Comparison of ENCODE assay signal across 8 mouse cellular contexts in genomic region chr11:20248840-20249239, GRCm38 (mm10). TPM values are rescaled to one million over a fixed set of nuclear protein-coding genes. Genes with fewer than 3 reads are reported as not detected.
DNase-seq lines count a peak whose midpoint lies in the region; ATAC-seq and TF ChIP-seq lines count a peak whose summit lies in the region.

No protein-coding gene starts in this region.

- H3K27ac ChIP-seq in kidney, embryonic 14.5 days (ENCODE audit: low read depth, low read length) = peak overlapping the region; percentile 75
- peak overlapping the region; percentile 92 for H3K27ac ChIP-seq in embryonic facial prominence, embryonic 13.5 days
- H3K27ac ChIP-seq in midbrain, embryonic 13.5 days = peak overlapping the region; percentile 84

- H3K36me3 ChIP-seq in kidney, embryonic 14.5 days (ENCODE audit: control insufficient read depth, insufficient read depth, low read length) = peaks cover 9% of the 10 kb centered on the region
- peaks cover 38% of the 10 kb centered on the region for H3K36me3 ChIP-seq in G1E (replicated peaks)
- peaks cover 11% of the 10 kb centered on the region; the same call in 1 of the 2 replicates for H3K36me3 ChIP-seq in embryonic facial prominence, embryonic 13.5 days
- peaks cover 7% of the 10 kb centered on the region for H3K36me3 ChIP-seq in midbrain, embryonic 13.5 days

- no peak for TF ChIP-seq CTCF in G1E (IDR thresholded peaks at IDR 0.05; ENCODE audit: low read depth, low read length)

- peak; percentile 81 for ATAC-seq in kidney, embryonic 14.5 days (ENCODE audit: low FRiP score, low TSS enrichment)
- no peak for ATAC-seq in G1E (ENCODE audit: extremely low read depth, insufficient number of reproducible peaks, low FRiP score, poor library complexity, severe bottlenecking)
- ATAC-seq in embryonic facial prominence, embryonic 13.5 days (ENCODE audit: insufficient number of reproducible peaks, insufficient read depth, low FRiP score, low TSS enrichment, low read depth) = peak; percentile 59
- ATAC-seq in midbrain, embryonic 13.5 days = peak; percentile 85

- H3K9ac ChIP-seq in kidney, embryonic 14.5 days (ENCODE audit: low read depth, low read length) = peak overlapping the region; percentile 79
- H3K9ac ChIP-seq in embryonic facial prominence, embryonic 13.5 days = peak overlapping the region; percentile 96
- H3K9ac ChIP-seq in midbrain, embryonic 13.5 days (replicated peaks) = peak overlapping the region; percentile 93

- under 1% methylated on average over 27 of the region's 39 CpGs for WGBS in kidney, embryonic 14.5 days
- WGBS in embryonic facial prominence, embryonic 13.5 days = under 1% methylated on average over 37 of the region's 39 CpGs
- 0% methylated on average over 36 of the region's 39 CpGs for WGBS in midbrain, embryonic 13.5 days

- peak overlapping the region; percentile 91 for H3K4me2 ChIP-seq in kidney, embryonic 14.5 days (replicated peaks; ENCODE audit: low read depth, low read length)
- H3K4me2 ChIP-seq in embryonic facial prominence, embryonic 13.5 days = peak overlapping the region; percentile 77
- peak overlapping the region; percentile 91 for H3K4me2 ChIP-seq in midbrain, embryonic 13.5 days (replicated peaks)

- H3K9me3 ChIP-seq in kidney, embryonic 14.5 days (ENCODE audit: control insufficient read depth, low read length) = no peaks in the 10 kb centered on the region
- no peaks in the 10 kb centered on the region; the same call in 1 of the 2 replicates for H3K9me3 ChIP-seq in G1E (replicated peaks)
- H3K9me3 ChIP-seq in embryonic facial prominence, embryonic 13.5 days = no peaks in the 10 kb centered on the region
- H3K9me3 ChIP-seq in midbrain, embryonic 13.5 days = no peaks in the 10 kb centered on the region

- peak overlapping the region; percentile 64 for H3K4me3 ChIP-seq in kidney, embryonic 14.5 days (ENCODE audit: low read length)
- peak overlapping the region; percentile 92 for H3K4me3 ChIP-seq in G1E (ENCODE audit: low read depth, low read length)
- H3K4me3 ChIP-seq in embryonic facial prominence, embryonic 13.5 days = peak overlapping the region; percentile 89
- H3K4me3 ChIP-seq in midbrain, embryonic 13.5 days (replicated peaks) = peak overlapping the region; percentile 80

- no peak for DNase-seq in kidney, adult 18-20 months
- DNase-seq in G1E (ENCODE audit: low spot score) = peak; percentile 48
- peak; percentile 54 to 76 for DNase-seq in kidney, postnatal 25 days
- DNase-seq in cerebellum, adult 18-20 months = no peak
- DNase-seq in natural killer cell, adult 2 months (ENCODE audit: low spot score in 2 of 2) = no peak

- peaks cover 11% of the 10 kb centered on the region for H3K4me1 ChIP-seq in kidney, embryonic 14.5 days (ENCODE audit: control insufficient read depth, insufficient read depth, low read length)
- H3K4me1 ChIP-seq in G1E (ENCODE audit: insufficient read depth, low read depth, low read length) = peaks cover 50% of the 10 kb centered on the region
- H3K4me1 ChIP-seq in embryonic facial prominence, embryonic 13.5 days = peaks cover 46% of the 10 kb centered on the region
- peaks cover 41% of the 10 kb centered on the region for H3K4me1 ChIP-seq in midbrain, embryonic 13.5 days (replicated peaks)

- no peaks in the 10 kb centered on the region for H3K27me3 ChIP-seq in kidney, embryonic 14.5 days (ENCODE audit: control insufficient read depth, insufficient read depth, low read length)
- peaks cover 6% of the 10 kb centered on the region; the same call in 1 of the 2 replicates for H3K27me3 ChIP-seq in G1E (ENCODE audit: insufficient read depth, low read length)
- H3K27me3 ChIP-seq in embryonic facial prominence, embryonic 13.5 days = no peaks in the 10 kb centered on the region
- no peaks in the 10 kb centered on the region for H3K27me3 ChIP-seq in midbrain, embryonic 13.5 days

RNA-seq across cellular contexts. Expression of gene Cep68, which starts 0.4 kb away (rescaled TPM):
- 17.1 and 40.8 TPM in 2 replicates for polyA plus RNA-seq in kidney, embryonic 14.5 days (2014; fragmentation: Nextera tagmentation; extraction: Ambion mirVana)
- 32.9 and 37.5 TPM in 2 replicates for total RNA-seq in G1E (2014; fragmentation: Nextera tagmentation)
- 19.9 and 20.6 TPM in 2 replicates for total RNA-seq in G1E (2017)
- polyA plus RNA-seq in G1E (2012) = 23.3 and 25.4 TPM in 2 replicates
- 39.0 and 39.1 TPM in 2 replicates for polyA plus RNA-seq in embryonic facial prominence, embryonic 13.5 days (2015; fragmentation: Nextera tagmentation; extraction: Ambion mirVana)
- polyA plus RNA-seq in midbrain, embryonic 13.5 days (2015; fragmentation: Nextera tagmentation; extraction: Ambion mirVana) = 26.5 and 27.9 TPM in 2 replicates

RNA-seq across cellular contexts. Expression of gene Rab1a, which starts 47.6 kb away (rescaled TPM):
- 212 and 244 TPM in 2 replicates for polyA plus RNA-seq in kidney, embryonic 14.5 days (2014; fragmentation: Nextera tagmentation; extraction: Ambion mirVana)
- total RNA-seq in G1E (2014; fragmentation: Nextera tagmentation) (105 and 110 TPM in 2 replicates), G1E (2017) (85.7 and 113 TPM in 2 replicates)
- polyA plus RNA-seq in G1E (2012) = 32.8 and 34.0 TPM in 2 replicates
- 251 and 290 TPM in 2 replicates for polyA plus RNA-seq in embryonic facial prominence, embryonic 13.5 days (2015; fragmentation: Nextera tagmentation; extraction: Ambion mirVana)
- 289 and 306 TPM in 2 replicates for polyA plus RNA-seq in midbrain, embryonic 13.5 days (2015; fragmentation: Nextera tagmentation; extraction: Ambion mirVana)

Comparison
In these comparisons a context has a peak if more than half of its experiments do, and no peak if none do; other contexts are left out.
1. DNase-seq: peak in G1E (single experiment) and kidney, postnatal 25 days (2 of 2); none in kidney, adult 18-20 months (single experiment), cerebellum, adult 18-20 months (0 of 2) and natural killer cell, adult 2 months (0 of 2).
2. Peak in every context shown above with its lines, with median percentiles within 50 percentile points of each other: H3K27ac ChIP-seq, H3K4me2 ChIP-seq, H3K4me3 ChIP-seq and H3K9ac ChIP-seq.